Mouse (Mus musculus) adrenal gland, postnatal 36 days (tissue): Measurements from ENCODE around the gene Vps53. TPM values are rescaled to one million over a fixed set of nuclear protein-coding genes. Genes with fewer than 3 reads are reported as not detected.
"Not testable (repeated sequence)": the region's sequence is repeated elsewhere in the genome, so short reads cannot be mapped to it uniquely, and the experiment has no call there.

ENCODE experiments used
- DNase-seq, 2 experiments: peaks; one replicate each; pipeline ENCODE4 v3.0.0; 2021; ENCODE audit warnings: mixed read lengths in 1 of 2
- long read RNA-seq, 2 experiments: library from polyadenylated mRNA; stranded (forward); transcript quantifications; one replicate each; pipeline ENCODE4 v2.0.0; 2021; ENCODE audit warnings: borderline sequencing depth in 2 of 2
- total RNA-seq, 2 experiments: library from RNA; stranded (reverse); gene quantifications; 2 replicates each; pipeline ENCODE4 v1.2.3; 2021

Gene Vps53
- 10 to 100 TPM; 49.2 to 54.2 TPM for total RNA-seq
- long read RNA-seq, experiment 1, transcript Vps53-201 (22 exons, 2,833 nt) = major isoform, 19 of 42 reads
- long read RNA-seq, experiment 1, transcript Vps53-204 (2 exons, 650 nt) = minor isoform, 9 of 42 reads
- long read RNA-seq, experiment 1, partial matches to known transcripts = 12 of 42 reads
- long read RNA-seq, experiment 1, other reads (novel, unspliced or antisense) = 2 of 42 reads
- long read RNA-seq, experiment 2, transcript Vps53-201 (22 exons, 2,833 nt) = major isoform, 5 of 11 reads
- long read RNA-seq, experiment 2, partial matches to known transcripts = 1 of 11 reads
- long read RNA-seq, experiment 2, other reads (novel, unspliced or antisense) = 0 of 11 reads

GRCm38 (mm10) chr11:76179495-76180145 is at the start of gene Vps53, which contains the start of gene Fam57a:
Gene Vps53 (minus strand): TSS chr11:76179647.
Gene Fam57a (plus strand): TSS chr11:76179671.
- DNase-seq = peak; percentile 94 to 95

- no peak for DNase-seq
Measured at GRCm38 (mm10) chr11:76225051-76225450, 45.6 kb upstream of the Vps53 start.

- DNase-seq = no peak
Measured at GRCm38 (mm10) chr11:76224631-76225030, 45.2 kb upstream of the Vps53 start.

GRCm38 (mm10) chr11:76217390-76217800 is 37.9 kb upstream of the Vps53 start, which contains the start of the genes Dbil5 and Gemin4:
Gene Dbil5 (plus strand): TSS chr11:76217608.
Gene Gemin4 (minus strand): TSS chr11:76217664.
- DNase-seq = peak; percentile 98 to 99

GRCm38 (mm10) chr11:76216681-76217389 is 37.4 kb upstream of the Vps53 start:
- DNase-seq = peak; percentile 23 to 45

- DNase-seq = no peak
Measured at GRCm38 (mm10) chr11:76216049-76216540, 36.6 kb upstream of the Vps53 start.

GRCm38 (mm10) chr11:76215011-76215410 is 35.6 kb upstream of the Vps53 start:
- DNase-seq = no peak

- DNase-seq = no peak
Measured at GRCm38 (mm10) chr11:76213841-76214240, 34.4 kb upstream of the Vps53 start.

- not testable (repeated sequence) for DNase-seq
Measured at GRCm38 (mm10) chr11:76211595-76211994, 32.1 kb upstream of the Vps53 start.

- no peak for DNase-seq
Measured at GRCm38 (mm10) chr11:76210228-76210985, 31.0 kb upstream of the Vps53 start.

GRCm38 (mm10) chr11:76206793-76207192 is 27.3 kb upstream of the Vps53 start:
- DNase-seq = no peak

- peak; percentile 93 to 96 for DNase-seq
Measured at GRCm38 (mm10) chr11:76201761-76202674, 22.6 kb upstream of the Vps53 start.

GRCm38 (mm10) chr11:76196977-76197469 is 17.6 kb upstream of the Vps53 start:
- DNase-seq = no peak

- DNase-seq = no peak
Measured at GRCm38 (mm10) chr11:76196275-76196976, 17.0 kb upstream of the Vps53 start.

GRCm38 (mm10) chr11:76186908-76187307 is 7.5 kb upstream of the Vps53 start:
- DNase-seq = no peak

- DNase-seq = no peak
Measured at GRCm38 (mm10) chr11:76183745-76184144, 4.3 kb upstream of the Vps53 start.

- no peak for DNase-seq
Measured at GRCm38 (mm10) chr11:76180146-76180540, 696 bp upstream of the Vps53 start.

GRCm38 (mm10) chr11:76178726-76179494 is 537 bp downstream of the Vps53 start:
- peak; percentile 52 to 55 for DNase-seq

GRCm38 (mm10) chr11:76170207-76170606 is 9.2 kb downstream of the Vps53 start:
- DNase-seq = no peak
